Mouse (Mus musculus): ENCODE data around the gene Speg.

Speg gene

DNA sequence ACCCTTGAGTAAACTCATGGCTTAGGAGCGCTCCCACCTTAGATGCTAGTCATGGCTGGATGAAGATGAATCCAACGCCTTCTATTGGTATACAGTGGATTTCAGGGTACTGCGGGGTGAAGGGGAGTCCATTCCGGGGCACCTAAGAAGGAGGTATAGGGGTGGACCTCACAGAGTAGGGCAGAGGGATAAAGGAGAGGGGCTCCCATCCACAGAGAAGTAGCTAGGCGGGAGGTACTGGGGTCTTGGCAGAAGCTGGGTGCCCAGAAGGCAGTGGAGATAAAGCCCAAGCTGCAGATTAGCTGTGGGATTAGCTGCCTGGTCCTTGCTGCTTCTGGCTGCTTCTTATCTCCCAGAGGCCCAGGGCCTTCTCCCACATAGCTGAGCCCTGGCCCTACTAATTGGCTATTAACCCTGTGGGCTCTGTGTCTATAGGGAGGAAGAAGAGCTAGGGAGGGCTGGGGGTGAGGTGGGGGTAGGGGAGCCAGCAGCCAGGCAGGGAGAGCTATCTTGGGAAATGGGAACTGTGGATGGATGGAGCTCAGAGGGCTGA, 88.6 kb downstream of the Speg start:
- DNase-seq, result no peak

DNA sequence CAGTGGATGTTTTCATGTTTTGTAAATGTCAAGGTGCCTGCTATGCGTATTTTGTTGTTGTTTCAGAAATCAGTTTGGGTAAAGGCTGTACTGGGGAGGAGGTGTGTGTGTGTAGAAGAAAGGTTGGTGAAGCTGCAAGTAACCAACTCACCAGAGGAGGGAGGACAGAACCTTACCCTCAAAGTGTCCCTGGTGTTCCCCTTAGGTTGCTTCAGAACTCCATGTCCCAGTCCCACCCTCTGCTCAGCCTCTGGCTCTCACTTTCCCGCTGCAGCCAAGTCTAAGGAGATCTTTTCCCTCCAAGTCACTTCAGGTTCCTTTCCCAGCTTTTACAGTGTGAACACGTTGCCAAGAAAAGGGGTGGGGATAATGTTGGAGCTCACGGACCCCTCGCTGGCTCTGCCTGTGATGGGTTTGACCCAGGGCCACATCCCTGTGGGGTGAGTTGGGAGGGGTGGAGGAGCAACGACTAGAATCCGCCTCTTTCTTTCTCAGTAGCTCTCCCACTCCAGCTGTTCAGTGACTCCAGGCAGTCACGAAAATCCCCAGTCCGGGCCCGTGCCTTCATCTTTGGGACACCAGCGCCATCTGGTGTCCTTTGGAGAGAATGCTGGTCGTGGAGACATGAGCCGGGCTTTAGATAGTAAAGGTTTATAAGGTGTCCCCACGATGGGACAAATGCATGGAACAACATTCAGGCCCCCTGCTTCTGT, 92.3 kb downstream of the Speg start:
- peak; percentile 79 for DNase-seq

DNA sequence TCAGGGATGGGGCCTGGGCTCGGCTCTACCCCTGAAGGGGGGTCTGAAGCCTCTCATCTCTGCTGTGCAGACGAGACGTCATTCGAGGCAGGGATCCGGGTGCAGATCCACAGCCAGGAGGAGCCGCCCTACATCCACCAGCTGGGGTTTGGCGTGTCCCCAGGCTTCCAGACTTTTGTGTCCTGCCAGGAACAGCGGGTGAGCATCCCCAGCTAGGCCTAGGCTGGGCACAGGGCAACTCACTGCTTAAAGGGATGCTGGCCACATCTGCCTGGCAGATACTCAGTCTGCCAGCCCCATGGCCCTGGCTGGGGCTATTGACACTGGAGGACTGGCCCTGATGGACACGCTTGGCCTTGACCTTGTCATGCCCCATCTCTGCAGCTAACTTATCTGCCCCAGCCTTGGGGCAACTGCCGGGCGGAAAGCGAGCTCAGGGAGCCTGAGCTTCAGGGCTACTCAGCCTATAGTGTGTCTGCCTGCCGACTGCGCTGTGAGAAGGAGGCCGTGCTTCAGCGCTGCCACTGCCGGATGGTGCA, 94.3 kb downstream of the Speg start:
- DNase-seq, result no peak

DNA sequence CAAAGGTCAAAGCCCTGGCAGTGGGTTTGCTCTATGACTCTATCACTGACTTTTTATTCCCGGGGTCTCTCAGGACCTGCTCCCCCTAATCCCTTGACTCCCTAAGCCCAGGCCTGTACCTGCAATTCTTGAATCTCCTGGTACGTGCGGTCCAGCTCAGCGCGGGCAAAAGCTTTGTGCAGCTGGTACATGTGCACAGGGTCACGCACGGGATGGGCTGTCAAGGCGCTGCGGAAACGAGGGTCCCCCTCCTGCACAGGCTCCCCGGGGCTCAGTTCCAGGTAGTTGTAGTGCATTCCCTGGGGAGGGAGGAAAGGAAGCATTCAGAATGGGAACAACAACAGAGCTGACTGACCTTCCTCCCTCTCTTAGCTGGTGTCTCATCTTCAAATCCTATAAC, 101.3 kb downstream of the Speg start:
- no peak for DNase-seq

DNA sequence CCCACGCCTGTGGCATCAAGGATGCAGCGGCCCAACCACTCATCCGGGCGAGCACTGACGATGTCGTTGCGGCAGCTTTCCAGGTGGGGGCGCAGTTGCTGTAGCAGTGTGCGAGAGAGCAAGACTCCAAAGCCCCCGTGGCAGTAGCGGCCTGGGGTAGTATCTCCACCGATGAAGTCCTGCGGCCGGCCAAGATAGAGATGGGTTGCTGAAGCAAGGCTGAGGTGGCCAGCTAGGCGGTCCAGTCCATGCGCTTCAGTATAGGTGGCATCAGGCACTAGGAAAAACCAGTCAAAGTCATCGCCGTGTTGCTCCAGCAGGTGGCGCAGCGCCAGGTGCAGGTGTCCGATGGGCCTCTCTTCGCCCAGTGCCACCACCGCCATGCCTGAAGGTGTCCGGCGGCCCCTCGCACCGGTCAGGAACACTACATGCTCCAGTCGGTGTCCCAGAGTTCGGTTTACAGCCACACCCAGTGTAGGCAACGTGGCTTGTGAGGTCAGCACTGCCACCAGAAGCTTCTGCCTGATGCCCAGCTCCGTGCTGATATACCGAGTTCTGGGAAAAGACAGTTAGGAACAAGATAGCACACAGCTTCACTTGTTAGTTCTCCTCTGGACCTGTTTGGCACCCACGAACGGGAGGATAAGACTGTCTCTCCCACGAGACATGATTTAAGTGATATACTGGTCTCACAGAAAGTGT, 102.3 kb downstream of the Speg start:
- DNase-seq, result peak; percentile 90

GRCm38 (mm10) chr1:75477966-75478290, 102.8 kb downstream of the Speg start:
- DNase-seq, result no peak

- no peak for DNase-seq
Measured at GRCm38 (mm10) chr1:75478497-75478896, 103.4 kb downstream of the Speg start.

DNA sequence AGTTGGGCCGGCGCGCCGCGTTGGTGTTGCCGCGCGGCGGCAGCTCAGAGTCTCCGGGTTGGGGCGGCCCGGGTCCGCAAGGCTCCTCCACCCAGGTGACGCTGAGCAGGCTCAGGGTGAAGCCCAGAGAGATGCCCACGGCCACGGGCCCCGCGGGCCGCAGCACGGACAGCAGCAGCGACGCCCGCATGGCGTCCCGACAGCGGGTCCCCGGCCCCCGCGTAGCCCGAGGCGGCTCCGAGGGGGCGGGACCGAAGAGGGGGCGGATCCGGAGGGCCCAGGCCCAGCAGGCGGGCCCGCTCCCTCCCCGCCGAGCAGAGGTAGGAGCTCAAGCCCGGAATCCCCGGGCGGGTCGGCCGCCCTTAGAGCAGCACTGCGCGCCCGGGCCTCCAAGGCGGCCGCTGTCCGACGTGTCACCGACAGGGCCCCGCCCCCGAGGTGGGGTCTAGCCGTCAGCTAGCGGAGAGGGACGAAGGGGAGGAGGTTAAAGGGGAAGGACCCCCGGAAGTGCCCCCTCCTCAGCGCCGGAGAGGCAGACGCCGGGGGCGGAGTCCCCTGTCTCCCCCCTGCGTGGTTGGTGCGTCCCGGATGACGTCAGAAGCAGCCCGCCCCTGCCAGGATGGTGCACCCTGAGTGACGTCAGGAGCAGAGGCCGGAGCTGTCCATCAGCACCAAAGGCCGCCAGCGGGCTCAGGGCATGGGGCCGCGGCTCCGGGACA, 104.0 kb downstream of the Speg start, which contains the start of the genes Chpf and Tmem198:
TSS of gene Chpf (minus strand) at position 392 of the 719 bp plus-strand sequence.
TSS of gene Tmem198 (plus strand) at position 617 of the 719 bp plus-strand sequence.
- peak; percentile 95 for DNase-seq

GRCm38 (mm10) chr1:75479635-75479989, 104.5 kb downstream of the Speg start:
- DNase-seq, result no peak

DNA sequence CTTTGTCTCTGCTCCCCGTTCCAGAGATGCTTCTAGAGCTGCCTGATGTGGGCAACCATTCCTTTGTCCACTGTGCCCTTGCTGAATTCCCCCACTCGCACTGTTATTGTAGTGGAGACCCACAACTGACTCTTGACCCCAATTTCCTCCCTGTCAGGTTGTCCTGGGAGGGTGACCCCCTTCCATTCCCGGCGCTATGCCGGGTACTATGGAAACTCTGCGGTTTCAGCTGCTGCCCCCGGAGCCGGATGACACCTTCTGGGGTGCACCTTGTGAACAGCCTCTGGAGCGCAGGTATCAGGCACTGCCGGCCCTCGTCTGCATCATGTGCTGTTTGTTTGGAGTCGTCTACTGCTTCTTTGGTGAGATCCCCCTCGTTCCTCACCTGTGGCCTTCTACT, 104.9 kb downstream of the Speg start:
- DNase-seq, result no peak

GRCm38 (mm10) chr1:75480735-75481134, 105.6 kb downstream of the Speg start:
- no peak for DNase-seq

All from thymus, postnatal 4 days (tissue).